Mouse (Mus musculus): ENCODE results near the gene Sugt1.

Sugt1 gene

DNA sequence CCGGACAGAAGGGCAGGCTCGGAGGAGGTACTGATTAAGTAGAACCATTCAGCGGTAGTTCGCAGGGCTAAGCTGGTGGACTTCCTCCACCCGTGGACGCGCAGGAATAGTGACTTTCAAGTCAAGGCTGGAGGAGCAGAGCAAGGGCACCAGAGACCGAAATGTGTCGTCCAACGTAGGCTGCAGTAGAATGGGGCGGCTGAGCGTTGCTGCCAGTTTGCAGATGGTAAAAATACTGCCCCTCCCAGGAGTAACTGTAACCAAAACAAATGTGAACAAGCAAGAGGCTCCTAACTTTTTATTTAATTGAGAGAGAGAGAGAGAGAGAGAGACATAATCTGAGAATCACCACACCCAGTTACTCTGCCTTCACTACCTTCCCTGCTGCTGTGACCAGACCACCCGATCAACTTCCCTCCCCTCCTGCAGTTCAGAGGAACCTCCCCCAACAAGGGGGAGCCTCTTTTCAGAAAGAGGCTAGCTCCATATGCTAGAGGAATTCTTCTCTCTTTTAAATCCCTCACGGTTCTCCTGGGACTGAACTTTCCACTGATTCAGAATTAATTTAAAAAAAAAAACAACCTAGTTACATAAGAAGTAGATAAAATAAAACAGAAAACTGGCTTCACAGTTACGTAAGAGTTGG, 89.7 kb downstream of the Sugt1 start:
- DNase-seq (ENCODE audit: low spot score), result no peak

DNA sequence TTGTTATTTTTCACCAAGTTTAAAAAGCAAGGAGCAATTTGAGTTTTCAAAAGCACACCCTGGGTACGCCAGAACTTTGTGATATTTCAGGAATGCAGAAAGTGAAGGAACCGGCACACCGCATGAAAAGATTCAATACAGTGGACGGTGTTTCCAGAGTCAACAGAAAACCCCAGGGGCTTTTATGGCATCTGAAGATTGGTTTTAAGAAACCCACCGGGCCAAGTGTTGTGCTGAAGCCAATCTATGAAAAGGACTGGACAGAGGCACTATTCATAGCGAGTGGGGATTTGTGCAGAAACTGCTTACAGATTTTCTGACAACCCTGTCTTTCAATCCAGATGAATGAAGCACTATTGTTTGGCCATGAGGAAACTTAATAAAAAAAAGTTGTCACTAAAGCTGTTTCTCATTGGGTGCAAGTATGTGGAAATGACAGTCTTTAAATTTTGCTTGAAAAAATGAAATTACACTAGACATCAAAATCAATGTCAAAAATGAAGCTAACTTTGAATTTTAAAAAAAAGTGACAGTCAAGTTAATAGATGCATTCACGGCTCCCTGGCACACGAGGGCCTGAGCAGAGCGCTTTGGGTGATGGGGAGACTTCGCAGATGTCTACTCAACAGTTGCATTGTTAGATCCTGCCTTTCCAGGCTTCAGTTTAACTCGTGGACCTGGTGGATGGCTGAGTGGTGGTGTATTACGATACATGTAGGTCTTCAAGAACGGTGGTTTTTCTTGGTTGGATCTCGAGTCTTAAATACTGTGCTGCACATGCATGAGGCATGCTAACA, 90.6 kb downstream of the Sugt1 start:
- no peak for DNase-seq (ENCODE audit: low spot score)

DNA sequence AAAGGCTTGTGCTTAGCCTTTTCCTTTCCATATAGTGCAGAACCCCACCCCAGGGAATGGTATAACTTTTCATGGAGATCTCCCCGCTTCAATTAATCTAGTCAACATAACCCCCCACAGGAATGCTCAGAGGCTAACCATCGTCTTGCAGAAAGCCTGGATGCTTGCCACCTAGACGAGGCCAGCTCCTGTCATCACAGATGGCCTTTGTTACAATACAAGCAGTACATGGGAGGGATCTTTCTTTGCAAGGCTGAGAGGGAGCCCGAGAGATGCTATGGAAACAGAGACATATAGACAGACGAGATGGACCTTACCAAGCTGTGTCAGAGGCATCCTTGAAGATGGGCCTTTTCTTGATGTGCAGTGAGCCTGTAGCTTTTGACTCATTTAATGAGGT, 93.2 kb downstream of the Sugt1 start:
- DNase-seq (ENCODE audit: low spot score), result no peak
